Mouse (Mus musculus) thymus, postnatal 25 days (tissue): Measurements from ENCODE around the gene Mylip.
A peak's percentile ranks its signal among the peaks of the same experiment; 100 is the strongest.

Experiments
- DNase-seq: peaks from one replicate; pipeline ENCODE4 v3.0.0; 2022

Gene Mylip

GRCm38 (mm10) chr13:45391854-45392454 is 2.4 kb downstream of the Mylip start:
- peak; percentile 28 for DNase-seq

- DNase-seq, result no peak
Observed at GRCm38 (mm10) chr13:45394221-45394768, 4.8 kb downstream of the Mylip start.

GRCm38 (mm10) chr13:45396724-45397123 is 7.2 kb downstream of the Mylip start:
- no peak for DNase-seq

GRCm38 (mm10) chr13:45397240-45397639 is 7.7 kb downstream of the Mylip start:
- DNase-seq, result no peak

- DNase-seq, result no peak
Observed at GRCm38 (mm10) chr13:45397896-45398805, 8.6 kb downstream of the Mylip start.

GRCm38 (mm10) chr13:45400700-45401099 is 11.2 kb downstream of the Mylip start:
- no peak for DNase-seq

- DNase-seq, result no peak
Observed at GRCm38 (mm10) chr13:45401816-45402215, 12.3 kb downstream of the Mylip start.

GRCm38 (mm10) chr13:45402316-45403039 is 12.9 kb downstream of the Mylip start:
- DNase-seq, result no peak

GRCm38 (mm10) chr13:45404269-45404668 is 14.7 kb downstream of the Mylip start:
- no peak for DNase-seq

- DNase-seq, result no peak
Observed at GRCm38 (mm10) chr13:45405194-45405810, 15.8 kb downstream of the Mylip start.

- no peak for DNase-seq
Observed at GRCm38 (mm10) chr13:45406289-45406688, 16.7 kb downstream of the Mylip start.

- DNase-seq, result no peak
Observed at GRCm38 (mm10) chr13:45406703-45407102, 17.2 kb downstream of the Mylip start.

- DNase-seq, result no peak
Observed at GRCm38 (mm10) chr13:45410936-45411335, 21.4 kb downstream of the Mylip start.

- no peak for DNase-seq
Observed at GRCm38 (mm10) chr13:45413066-45413465, 23.5 kb downstream of the Mylip start.

GRCm38 (mm10) chr13:45414031-45414430 is 24.5 kb downstream of the Mylip start:
- no peak for DNase-seq

- no peak for DNase-seq
Observed at GRCm38 (mm10) chr13:45416621-45417057, 27.1 kb downstream of the Mylip start.

GRCm38 (mm10) chr13:45418986-45419385 is 29.4 kb downstream of the Mylip start:
- no peak for DNase-seq

GRCm38 (mm10) chr13:45422251-45422650 is 32.7 kb downstream of the Mylip start:
- DNase-seq, result no peak

GRCm38 (mm10) chr13:45422709-45423108 is 33.2 kb downstream of the Mylip start:
- no peak for DNase-seq

GRCm38 (mm10) chr13:45423905-45424304 is 34.4 kb downstream of the Mylip start:
- no peak for DNase-seq

GRCm38 (mm10) chr13:45429239-45429638 is 39.7 kb downstream of the Mylip start:
- DNase-seq, result no peak

GRCm38 (mm10) chr13:45437134-45437533 is 47.6 kb downstream of the Mylip start:
- DNase-seq, result no peak

- DNase-seq, result no peak
Observed at GRCm38 (mm10) chr13:45438853-45439252, 49.3 kb downstream of the Mylip start.
